Mouse (Mus musculus) skeletal muscle tissue, adult 2 months (tissue): ENCODE data around the gene Abhd8.

Source experiments
- DNase-seq: peaks from one replicate; pipeline ENCODE4 v3.0.0-alpha.2; 2012; ENCODE audit warnings: low read depth, low spot score

Abhd8 gene

GRCm38 (mm10) chr8:71463188-71464033 lies at the start of gene Abhd8:
Gene Abhd8 (minus strand): TSS chr8:71463655.
- DNase-seq, result peak; percentile 94

- no peak for DNase-seq
Measured at GRCm38 (mm10) chr8:71511644-71512043, 48.2 kb upstream of the Abhd8 start, which contains the start of gene Plvap. Gene Plvap (minus strand): TSS chr8:71511752.

GRCm38 (mm10) chr8:71509316-71509715 lies 45.9 kb upstream of the Abhd8 start:
- no peak for DNase-seq

- DNase-seq, result peak; percentile 87
Measured at GRCm38 (mm10) chr8:71507589-71508104, 44.2 kb upstream of the Abhd8 start.

GRCm38 (mm10) chr8:71505979-71506378 lies 42.5 kb upstream of the Abhd8 start:
- DNase-seq, result no peak

- no peak for DNase-seq
Measured at GRCm38 (mm10) chr8:71505326-71505725, 41.9 kb upstream of the Abhd8 start.

- no peak for DNase-seq
Measured at GRCm38 (mm10) chr8:71504349-71504748, 40.9 kb upstream of the Abhd8 start.

- no peak for DNase-seq
Measured at GRCm38 (mm10) chr8:71498816-71499690, 35.6 kb upstream of the Abhd8 start.

- DNase-seq, result no peak
Measured at GRCm38 (mm10) chr8:71497881-71498501, 34.5 kb upstream of the Abhd8 start.

- no peak for DNase-seq
Measured at GRCm38 (mm10) chr8:71497077-71497645, 33.7 kb upstream of the Abhd8 start.

GRCm38 (mm10) chr8:71496481-71496880 lies 33.0 kb upstream of the Abhd8 start:
- peak; percentile 82 for DNase-seq

GRCm38 (mm10) chr8:71495811-71496210 lies 32.4 kb upstream of the Abhd8 start:
- no peak for DNase-seq

GRCm38 (mm10) chr8:71495039-71495438 lies 31.6 kb upstream of the Abhd8 start:
- peak; percentile 77 for DNase-seq

GRCm38 (mm10) chr8:71488454-71488853 lies 25.0 kb upstream of the Abhd8 start:
- peak; percentile 94 for DNase-seq

GRCm38 (mm10) chr8:71487691-71488445 lies 24.4 kb upstream of the Abhd8 start, which contains the start of gene Gtpbp3:
Gene Gtpbp3 (plus strand): TSS chr8:71488103.
- peak; percentile 70 for DNase-seq

- DNase-seq, result no peak
Measured at GRCm38 (mm10) chr8:71486136-71486529, 22.7 kb upstream of the Abhd8 start.

- no peak for DNase-seq
Measured at GRCm38 (mm10) chr8:71485142-71486135, 22.0 kb upstream of the Abhd8 start, which contains the start of gene Ano8. Gene Ano8 (minus strand): TSS chr8:71485963.

- DNase-seq, result no peak
Measured at GRCm38 (mm10) chr8:71484736-71485135, 21.3 kb upstream of the Abhd8 start.

GRCm38 (mm10) chr8:71483932-71484331 lies 20.5 kb upstream of the Abhd8 start:
- DNase-seq, result no peak
